Mouse (Mus musculus): ENCODE measurements at regions not wholly inside any gene's neighbourhood (a gene's known extent, or its start where the extent isn't known, plus 50 kb on each side); places are given as distances from the start of the nearest gene placed in this dataset.

GRCm38 (mm10) chr16:49965528-49966250 lies 165.4 kb downstream of the Cd47 start:
- DNase-seq = no peak

DNA sequence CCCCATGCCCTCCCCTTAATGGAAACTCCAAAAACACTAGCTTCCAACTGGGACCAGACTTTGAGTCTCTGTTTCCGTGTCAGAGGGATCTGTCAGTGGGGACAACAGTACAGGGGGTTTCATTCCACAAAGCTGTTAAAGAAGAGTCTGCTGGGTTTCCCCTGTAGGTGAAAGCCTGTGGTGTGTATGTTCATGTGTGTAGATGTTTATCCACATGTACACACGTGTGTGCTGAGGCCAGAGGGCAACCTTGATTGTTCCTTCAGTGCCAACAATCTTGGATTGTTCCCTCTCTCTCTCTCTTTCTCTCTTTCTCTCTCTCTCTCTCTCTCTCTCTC lies 165.9 kb downstream of the Cd47 start:
- DNase-seq = no peak

- no peak for DNase-seq
These were observed 166.8 kb downstream of the Cd47 start for GRCm38 (mm10) chr16:49967110-49967509.

DNA sequence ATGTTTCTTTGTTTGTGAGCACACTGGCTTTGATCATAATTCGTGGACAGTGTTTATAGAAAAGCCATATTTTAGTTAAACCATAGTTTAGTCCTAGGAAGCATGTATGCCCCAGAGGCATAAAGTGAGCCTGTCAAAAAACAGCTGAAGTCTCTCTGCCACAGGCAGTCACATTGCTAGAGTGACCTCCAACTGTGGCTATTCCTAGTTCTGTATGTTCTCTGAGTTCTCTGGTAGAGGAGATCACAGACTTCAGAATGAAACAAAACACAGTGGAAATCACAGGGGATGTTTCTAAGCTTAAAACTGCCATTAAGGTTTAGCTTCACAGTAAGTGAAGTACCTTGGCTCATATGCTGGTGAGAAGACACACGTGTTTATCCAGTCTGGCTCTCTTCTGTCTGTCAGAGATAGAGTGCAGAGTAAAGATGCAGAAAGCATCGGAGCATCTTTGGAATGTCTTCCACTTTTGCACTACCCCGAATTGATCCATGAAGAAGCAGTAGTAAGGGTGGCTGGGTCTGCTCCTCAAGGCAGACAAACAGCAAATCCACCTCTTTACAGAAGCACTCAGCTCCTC lies 168.0 kb downstream of the Cd47 start:
- DNase-seq = peak; percentile 44

DNA sequence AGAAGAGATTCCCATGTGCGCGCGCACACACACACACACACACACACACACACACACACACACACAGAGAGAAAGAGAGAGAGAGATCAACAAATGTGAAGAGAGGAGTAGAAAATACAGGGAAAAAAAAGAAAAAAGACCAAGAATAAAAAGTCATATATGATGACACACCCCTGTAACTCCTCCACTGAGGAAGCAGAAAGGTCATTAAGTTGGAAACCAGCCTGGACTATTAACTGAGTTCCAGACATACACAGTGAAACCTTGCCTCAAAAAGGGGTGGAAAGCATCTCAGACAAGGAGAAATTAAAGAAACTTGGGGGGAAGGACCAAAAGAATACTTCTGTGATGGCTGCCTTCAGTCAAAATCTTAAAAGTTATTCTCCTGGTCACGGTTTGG lies 168.7 kb downstream of the Cd47 start:
- DNase-seq = no peak

DNA sequence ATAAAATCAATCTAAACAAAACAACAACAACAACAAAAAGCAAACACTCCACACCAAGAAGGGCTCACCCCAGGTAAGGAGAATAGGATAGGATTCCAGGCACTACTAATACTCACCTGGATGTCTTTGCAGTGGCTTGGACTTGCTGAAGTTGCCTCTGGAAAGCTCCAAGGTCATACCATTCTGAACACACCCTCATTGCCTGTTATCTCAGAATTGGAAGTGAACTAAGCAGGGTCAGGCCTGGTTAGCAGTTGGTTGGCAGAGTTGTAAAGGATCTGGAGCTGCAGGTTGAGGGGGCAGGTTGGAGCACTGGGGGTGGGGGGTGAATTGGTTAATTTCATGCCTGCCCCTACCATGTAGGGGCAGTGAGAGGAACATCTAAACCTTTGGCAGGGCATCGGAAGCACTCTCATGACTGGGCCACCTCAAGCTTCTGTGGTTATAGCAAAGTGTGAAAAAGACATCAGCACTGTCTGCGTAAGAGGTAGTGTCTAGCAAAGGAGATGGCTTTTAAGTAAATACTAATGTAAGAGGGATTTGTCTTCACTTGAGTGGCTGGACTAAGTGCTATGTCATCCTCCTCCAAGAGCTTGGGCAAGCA lies 169.5 kb downstream of the Cd47 start:
- DNase-seq = no peak

DNA sequence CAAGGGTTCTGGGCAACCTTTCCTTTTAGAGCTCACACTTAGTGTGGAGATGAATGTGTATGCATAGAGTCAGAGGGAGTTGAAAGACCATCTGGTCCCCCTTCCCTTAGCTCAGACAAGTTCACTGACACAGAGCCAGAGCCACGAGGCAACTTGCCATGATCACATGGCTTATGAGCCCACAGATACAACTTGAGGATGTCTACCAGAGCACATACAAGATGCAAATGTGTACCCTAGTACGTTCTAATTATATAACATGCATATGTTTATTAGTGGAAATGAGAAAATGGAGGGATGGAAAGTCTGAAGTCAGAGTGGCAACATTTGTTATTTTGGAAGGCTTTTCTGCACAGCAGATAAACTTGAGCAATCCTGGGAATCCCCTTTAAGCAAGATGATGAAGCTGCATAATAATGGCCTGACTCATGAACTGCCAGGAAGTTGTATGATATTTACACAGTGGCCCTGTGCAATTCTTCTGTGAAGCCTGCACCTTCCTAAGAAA lies 170.0 kb downstream of the Cd47 start:
- DNase-seq = no peak

DNA sequence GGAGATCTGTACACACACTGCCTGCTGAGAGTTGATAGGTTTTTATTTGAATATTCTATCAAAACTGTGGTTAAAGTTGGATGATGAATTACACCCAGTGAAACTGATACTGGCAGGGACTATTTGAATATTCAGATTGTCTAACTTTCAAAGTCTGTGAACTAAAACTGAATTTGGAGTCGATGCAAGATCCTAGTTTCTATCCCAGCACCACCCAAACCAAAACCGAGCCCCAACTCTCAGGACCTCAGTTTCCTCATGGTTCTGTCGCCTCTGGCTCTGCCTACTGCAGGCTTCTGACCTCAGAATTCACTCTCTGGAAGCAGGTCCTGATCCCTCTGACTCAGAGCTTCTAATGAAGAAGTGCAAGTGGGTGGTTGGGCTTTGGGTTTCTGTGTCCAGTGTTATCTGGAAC lies 170.8 kb downstream of the Cd47 start:
- DNase-seq = no peak

- no peak for DNase-seq
These were observed 176.9 kb downstream of the Cd47 start for GRCm38 (mm10) chr16:49977276-49977675.

- DNase-seq = no peak
These were observed 179.2 kb downstream of the Cd47 start for GRCm38 (mm10) chr16:49979426-49979940.

GRCm38 (mm10) chr16:49980178-49980646 lies 179.9 kb downstream of the Cd47 start:
- DNase-seq = no peak

DNA sequence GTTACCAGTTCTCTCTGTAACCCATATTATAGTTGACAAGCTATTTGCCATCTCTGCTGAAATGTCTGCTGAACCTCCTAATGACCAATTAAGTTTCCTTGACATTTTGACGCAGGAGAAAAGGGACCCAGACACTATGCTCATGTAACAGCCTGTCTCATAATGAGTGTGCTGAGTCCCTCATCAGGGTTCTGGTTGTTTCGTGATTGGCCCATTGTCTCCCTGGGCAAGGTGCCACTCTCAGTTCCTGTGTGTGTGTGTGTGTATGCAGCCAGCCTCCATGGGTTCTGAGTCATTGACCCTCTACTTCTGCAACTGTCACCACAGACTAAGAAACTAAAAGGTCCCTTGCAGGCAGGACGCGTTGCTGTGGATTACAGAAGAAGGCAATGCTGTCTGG lies 181.8 kb downstream of the Cd47 start:
- no peak for DNase-seq

- no peak for DNase-seq
These were observed 185.0 kb downstream of the Cd47 start for GRCm38 (mm10) chr16:49985082-49986076.

- DNase-seq = no peak
These were observed 186.6 kb downstream of the Cd47 start for GRCm38 (mm10) chr16:49986954-49987353.

GRCm38 (mm10) chr16:49995822-49996221 lies 195.5 kb downstream of the Cd47 start:
- no peak for DNase-seq

- no peak for DNase-seq
These were observed 196.3 kb downstream of the Cd47 start for GRCm38 (mm10) chr16:49996593-49996992.

DNA sequence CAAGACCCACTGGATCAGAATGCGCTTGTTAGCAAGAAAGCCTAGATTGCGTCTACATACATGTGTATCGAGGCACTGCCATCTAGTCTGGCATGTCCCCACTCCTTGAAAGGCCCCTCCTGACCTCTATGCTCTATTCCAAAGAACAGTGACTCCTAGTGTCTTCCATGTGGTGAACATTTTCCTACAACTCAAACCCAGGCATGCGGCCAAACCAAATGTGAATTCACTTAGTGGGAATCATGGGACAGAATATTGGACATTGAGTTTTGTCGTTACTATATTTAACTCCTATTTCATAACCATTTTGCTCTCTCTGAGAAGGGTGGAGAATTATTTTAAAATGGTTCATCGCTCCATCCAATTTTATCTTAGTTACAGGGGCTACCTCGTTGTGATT lies 196.7 kb downstream of the Cd47 start:
- DNase-seq = peak; percentile 58

DNA sequence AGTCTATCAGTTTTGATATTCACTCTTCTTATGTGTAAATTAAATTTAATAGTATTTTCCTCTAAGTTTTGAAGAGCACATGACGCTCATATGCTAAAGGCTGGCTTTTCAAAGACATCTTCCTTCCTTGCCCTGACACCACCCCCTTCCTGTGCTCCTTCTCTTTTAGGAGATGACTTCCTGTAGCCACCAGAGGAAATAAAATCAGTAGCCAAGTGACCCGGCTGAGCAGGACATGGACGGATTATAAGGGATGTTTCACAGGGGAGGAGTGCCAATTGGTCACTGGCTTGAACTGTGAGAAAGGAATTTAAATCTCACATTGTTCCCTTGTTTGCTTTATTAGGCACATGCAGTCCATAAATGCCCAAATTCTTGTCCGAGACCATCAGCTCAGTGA lies 200.5 kb downstream of the Cd47 start:
- DNase-seq = no peak

DNA sequence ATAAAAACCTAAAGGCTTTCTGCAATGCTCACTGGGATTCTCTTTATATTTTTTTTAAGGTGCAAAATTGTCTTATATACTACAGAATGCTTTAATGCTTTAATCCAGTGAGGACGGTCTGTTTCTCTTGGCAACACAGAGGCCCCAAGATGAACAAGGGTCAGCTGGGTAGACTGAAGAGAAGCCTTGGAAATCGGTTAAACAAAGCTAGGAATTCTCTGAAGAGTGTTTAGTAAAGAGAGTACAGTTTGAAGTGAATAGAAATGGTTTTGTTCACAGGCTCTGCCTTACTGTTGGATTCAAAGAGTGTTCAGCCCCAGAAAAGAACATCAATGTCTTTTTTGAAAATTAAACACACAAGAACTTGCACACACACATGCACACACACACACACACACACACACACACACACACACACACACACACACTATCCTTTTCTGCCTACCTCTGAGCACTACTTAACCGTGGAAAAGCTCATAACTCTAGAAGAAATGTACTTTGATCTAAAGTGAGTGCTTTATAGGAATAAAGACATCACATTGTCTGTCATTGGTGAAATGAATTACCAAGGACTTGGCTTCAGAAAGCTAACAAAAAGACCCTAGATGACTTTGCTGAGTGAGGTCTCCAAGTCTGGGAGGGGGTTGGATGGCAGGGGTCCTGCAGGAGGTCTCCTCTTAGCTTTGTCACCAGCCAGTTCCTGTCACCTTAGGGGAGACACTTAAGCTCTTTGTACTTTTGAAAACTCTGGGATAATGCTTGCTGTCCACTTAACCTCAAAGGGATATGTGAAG lies 201.5 kb downstream of the Cd47 start:
- no peak for DNase-seq

- DNase-seq = no peak
These were observed 202.1 kb downstream of the Cd47 start for GRCm38 (mm10) chr16:50002456-50002788.

GRCm38 (mm10) chr16:50009046-50009445 lies 208.7 kb downstream of the Cd47 start:
- no peak for DNase-seq

GRCm38 (mm10) chr16:50009542-50009941 lies 209.2 kb downstream of the Cd47 start:
- no peak for DNase-seq
